Mouse (Mus musculus): ENCODE data around the gene Aldh8a1. TPM values are rescaled to one million over a fixed set of nuclear protein-coding genes. Genes with fewer than 3 reads are reported as not detected.

Aldh8a1 gene
- polyA plus RNA-seq, 1 experiment from 2014 or later, result 3.5 TPM

DNA sequence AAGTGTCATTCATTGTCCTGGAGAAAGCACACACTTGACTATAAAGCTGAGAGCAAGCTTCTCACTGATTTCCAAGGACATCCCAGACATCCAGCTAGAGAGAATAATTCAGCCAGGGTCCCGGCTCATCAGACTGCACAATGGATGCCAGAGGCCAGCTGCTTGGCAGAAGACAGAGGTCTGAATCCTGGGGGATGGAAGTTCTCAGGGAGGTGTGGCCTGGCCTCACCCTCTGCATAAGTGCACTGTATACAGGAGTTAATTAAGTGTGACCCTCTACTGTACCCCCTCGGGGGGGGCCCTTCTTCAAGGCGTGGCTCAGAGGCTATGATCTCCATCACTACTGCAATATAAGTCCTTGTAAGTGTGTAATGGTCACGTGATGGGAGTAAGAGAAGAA lies 24.2 kb downstream of the Aldh8a1 start:
- no peak overlapping the region for H3K27ac ChIP-seq
- H3K9ac ChIP-seq, result no peak overlapping the region
- H3K9me3 ChIP-seq (replicated peaks), result no peaks in the 10 kb centered on the region
- no peaks in the 10 kb centered on the region for H3K27me3 ChIP-seq
- peaks cover 20% of the 10 kb centered on the region for H3K4me1 ChIP-seq
- ATAC-seq (replicated peaks; ENCODE audit: low FRiP score), result peak; percentile 71
- no peak overlapping the region for H3K4me2 ChIP-seq
- H3K4me3 ChIP-seq (replicated peaks), result no peak overlapping the region
- WGBS, result 53% methylated on average over 4 of the region's 4 CpGs
- no peaks in the 10 kb centered on the region for H3K36me3 ChIP-seq

DNA sequence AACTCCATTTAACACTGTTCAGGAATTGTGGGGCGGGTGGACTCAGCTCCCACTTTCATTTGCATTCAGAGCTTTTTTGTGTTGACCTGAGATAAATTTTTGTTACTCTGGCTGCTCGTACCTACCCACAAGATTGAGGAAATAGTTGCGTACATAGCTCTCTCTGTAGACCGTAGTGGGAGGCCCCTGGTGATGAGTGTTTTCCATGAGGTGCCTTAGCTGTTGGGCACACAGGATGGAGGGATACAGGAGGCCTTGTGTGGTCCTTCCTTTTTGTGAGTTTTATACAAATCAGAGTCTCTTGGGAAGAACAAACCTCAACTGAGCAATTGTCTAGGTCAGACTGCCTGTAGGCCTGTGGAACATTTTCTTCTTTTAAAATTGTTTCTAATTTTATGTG lies 27.7 kb downstream of the Aldh8a1 start:
- peaks cover 16% of the 10 kb centered on the region for H3K4me1 ChIP-seq
- H3K27ac ChIP-seq, result peak overlapping the region; percentile 79
- no peaks in the 10 kb centered on the region for H3K27me3 ChIP-seq
- H3K4me2 ChIP-seq, result no peak overlapping the region
- H3K4me3 ChIP-seq (replicated peaks), result no peak overlapping the region
- ATAC-seq (replicated peaks; ENCODE audit: low FRiP score), result no peak
- H3K36me3 ChIP-seq, result no peaks in the 10 kb centered on the region
- no peaks in the 10 kb centered on the region for H3K9me3 ChIP-seq (replicated peaks)
- H3K9ac ChIP-seq, result no peak overlapping the region
- WGBS, result 87% methylated on average over 4 of the region's 4 CpGs

DNA sequence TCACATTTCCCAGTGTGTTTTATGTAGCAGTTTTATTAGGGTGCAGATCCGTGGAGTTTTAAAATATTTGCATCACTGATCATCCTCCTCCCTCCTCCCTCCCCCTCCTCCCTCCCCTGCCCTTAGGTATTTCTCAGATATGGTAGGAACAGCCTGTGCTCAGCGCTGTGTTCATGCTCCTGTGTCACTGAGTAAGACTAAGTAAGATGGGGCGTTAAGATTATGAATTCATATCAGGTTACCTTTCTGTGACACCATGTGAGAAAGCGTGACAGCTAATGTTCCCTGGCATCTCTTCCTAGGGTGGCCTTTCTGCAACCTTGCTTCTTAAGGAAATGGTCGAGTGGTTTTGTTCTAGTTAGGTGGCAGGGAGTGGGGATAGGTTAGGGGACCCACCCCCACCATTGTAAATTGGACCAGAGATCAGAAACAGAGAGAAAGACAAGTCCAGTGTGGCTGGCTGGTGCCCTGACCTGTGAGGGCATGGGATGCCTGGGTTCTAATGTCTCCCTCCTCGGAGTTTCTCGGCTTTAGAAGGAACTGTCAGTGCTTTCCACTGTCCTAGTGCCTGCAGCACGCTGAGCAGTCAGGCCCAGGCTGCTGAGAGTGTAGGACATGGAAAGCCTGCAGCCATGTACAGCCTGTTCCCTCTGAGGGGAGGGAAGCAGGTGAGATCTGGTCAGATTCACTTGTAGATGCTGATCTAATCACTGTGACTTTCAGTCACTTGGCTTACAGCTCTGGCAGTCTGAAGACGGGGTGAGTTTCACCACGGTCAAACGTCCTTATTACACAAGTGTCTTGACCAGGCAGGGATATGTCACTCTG lies 28.8 kb downstream of the Aldh8a1 start:
- H3K9ac ChIP-seq, result no peak overlapping the region
- no peaks in the 10 kb centered on the region for H3K36me3 ChIP-seq
- no peaks in the 10 kb centered on the region for H3K27me3 ChIP-seq
- peaks cover 8% of the 10 kb centered on the region for H3K4me1 ChIP-seq
- no peaks in the 10 kb centered on the region for H3K9me3 ChIP-seq (replicated peaks)
- peak overlapping the region; percentile 80 for H3K27ac ChIP-seq
- H3K4me2 ChIP-seq, result no peak overlapping the region
- WGBS, result 42% methylated on average over 11 of the region's 11 CpGs
- no peak overlapping the region for H3K4me3 ChIP-seq (replicated peaks)
- peak; percentile 90 for ATAC-seq (replicated peaks; ENCODE audit: low FRiP score)

DNA sequence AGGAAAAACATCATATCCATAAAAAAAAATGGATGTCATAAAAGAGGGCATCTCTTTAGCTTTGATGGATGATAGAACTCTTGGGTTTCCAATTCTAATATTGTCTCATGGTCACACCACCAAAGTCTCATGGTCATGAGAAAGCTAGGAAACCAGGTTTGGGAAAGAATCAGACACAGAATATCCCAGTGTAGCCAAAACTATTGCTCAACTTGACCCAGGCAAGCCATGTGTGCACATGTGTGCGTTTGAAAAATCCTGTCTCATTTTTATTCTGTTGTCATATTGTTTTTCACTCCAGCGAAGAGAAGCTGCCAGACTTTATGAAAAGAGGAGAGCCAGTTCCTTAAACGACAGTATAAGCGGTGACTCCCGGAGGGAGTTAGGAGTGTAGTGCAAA lies 33.6 kb downstream of the Aldh8a1 start:
- no peak overlapping the region for H3K9ac ChIP-seq
- ATAC-seq (replicated peaks; ENCODE audit: low FRiP score), result no peak
- H3K36me3 ChIP-seq, result no peaks in the 10 kb centered on the region
- no peak overlapping the region for H3K4me2 ChIP-seq
- 81% methylated on average over 5 of the region's 5 CpGs for WGBS
- no peak overlapping the region for H3K27ac ChIP-seq
- no peaks in the 10 kb centered on the region for H3K9me3 ChIP-seq (replicated peaks)
- H3K27me3 ChIP-seq, result no peaks in the 10 kb centered on the region
- H3K4me1 ChIP-seq, result peaks cover 4% of the 10 kb centered on the region; the same call in 1 of the 2 replicates
- no peak overlapping the region for H3K4me3 ChIP-seq (replicated peaks)

DNA sequence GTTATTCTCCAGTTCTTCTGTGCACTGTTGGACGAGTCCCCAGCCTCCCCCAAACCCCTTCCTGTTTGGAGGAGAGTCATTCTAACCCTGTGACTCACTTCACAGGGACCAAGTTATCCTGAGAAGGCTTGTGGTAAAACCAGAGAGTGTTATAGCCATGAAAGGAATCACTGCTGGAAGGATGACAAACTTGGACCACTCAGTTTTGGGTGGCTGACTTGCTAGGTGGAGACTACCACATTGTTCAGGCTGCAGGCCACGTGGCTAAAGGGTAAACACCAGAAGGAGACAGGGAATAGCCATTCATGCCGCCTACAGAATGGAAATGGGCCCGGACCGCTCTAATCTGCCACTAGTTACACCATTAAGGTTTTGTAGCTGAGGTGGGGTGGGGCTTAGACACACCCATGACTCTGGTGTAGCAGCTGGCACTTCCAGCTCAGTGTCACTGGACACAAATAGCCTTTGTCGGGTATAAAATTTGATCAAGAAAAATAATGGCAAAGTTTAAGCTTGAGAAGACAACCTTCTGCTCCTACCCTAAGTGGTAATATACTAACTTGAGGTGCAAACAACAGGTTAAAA lies 34.6 kb downstream of the Aldh8a1 start:
- Histone ChIP-seq H3K4me3 (replicated peaks) (no peak overlapping the region), H3K4me1 (no peaks in the 10 kb centered on the region), H3K36me3 (no peaks in the 10 kb centered on the region), H3K9ac (no peak overlapping the region), H3K9me3 (replicated peaks) (no peaks in the 10 kb centered on the region), H3K27ac (no peak overlapping the region), H3K27me3 (no peaks in the 10 kb centered on the region), H3K4me2 (no peak overlapping the region)
- ATAC-seq (replicated peaks; ENCODE audit: low FRiP score), result no peak
- 71% methylated on average over 6 of the region's 6 CpGs for WGBS

DNA sequence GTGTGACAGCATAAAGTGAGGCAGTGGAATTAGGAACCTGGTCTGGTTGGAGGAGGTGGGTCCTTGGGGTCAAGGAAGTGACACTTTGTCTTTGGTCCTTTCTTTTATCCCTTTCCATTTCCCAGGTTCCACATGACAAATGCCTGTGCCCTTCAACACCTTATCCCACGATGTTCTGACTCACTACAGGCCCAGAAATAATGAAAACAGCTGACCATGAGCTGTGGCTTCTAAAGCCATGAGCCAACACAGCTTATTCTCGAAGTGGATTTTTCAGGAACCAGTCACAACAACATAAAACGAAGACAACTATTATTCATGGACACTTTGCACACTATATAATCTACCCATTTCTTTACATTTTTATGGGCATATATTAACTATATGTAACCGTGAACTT lies 37.9 kb downstream of the Aldh8a1 start:
- H3K4me2 ChIP-seq, result no peak overlapping the region
- ATAC-seq (replicated peaks; ENCODE audit: low FRiP score), result no peak
- H3K4me1 ChIP-seq, result no peaks in the 10 kb centered on the region
- H3K9ac ChIP-seq, result no peak overlapping the region
- H3K36me3 ChIP-seq, result no peaks in the 10 kb centered on the region
- H3K27ac ChIP-seq, result no peak overlapping the region
- 78% methylated on average over 4 of the region's 4 CpGs for WGBS
- H3K27me3 ChIP-seq, result no peaks in the 10 kb centered on the region
- no peak overlapping the region for H3K4me3 ChIP-seq (replicated peaks)
- H3K9me3 ChIP-seq (replicated peaks), result no peaks in the 10 kb centered on the region

DNA sequence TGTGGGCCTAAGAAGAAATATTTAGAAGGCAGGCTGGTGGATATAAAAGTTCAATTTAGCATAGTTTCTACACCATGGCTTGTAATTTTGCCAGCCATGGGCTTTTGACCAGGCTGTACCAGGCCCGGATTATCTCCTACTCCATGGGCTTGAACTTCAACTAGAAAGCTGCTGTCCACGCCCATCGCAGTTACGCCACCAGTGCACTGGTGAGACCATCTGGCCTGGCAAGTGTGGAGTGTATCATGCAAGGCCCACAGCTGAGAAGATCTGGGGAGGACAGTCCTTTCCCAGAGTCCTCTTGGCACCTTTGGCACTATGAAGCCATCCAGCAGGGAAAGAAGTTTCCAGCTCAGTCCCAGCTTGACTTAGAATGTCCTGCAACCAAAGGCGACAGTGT lies 39.1 kb downstream of the Aldh8a1 start:
- no peak overlapping the region for H3K4me2 ChIP-seq
- no peak for ATAC-seq (replicated peaks; ENCODE audit: low FRiP score)
- H3K9ac ChIP-seq, result no peak overlapping the region
- H3K27ac ChIP-seq, result no peak overlapping the region
- H3K27me3 ChIP-seq, result no peaks in the 10 kb centered on the region
- H3K4me1 ChIP-seq, result no peaks in the 10 kb centered on the region
- no peaks in the 10 kb centered on the region for H3K36me3 ChIP-seq
- 92% methylated on average over 5 of the region's 5 CpGs for WGBS
- H3K9me3 ChIP-seq (replicated peaks), result no peaks in the 10 kb centered on the region
- H3K4me3 ChIP-seq (replicated peaks), result no peak overlapping the region

DNA sequence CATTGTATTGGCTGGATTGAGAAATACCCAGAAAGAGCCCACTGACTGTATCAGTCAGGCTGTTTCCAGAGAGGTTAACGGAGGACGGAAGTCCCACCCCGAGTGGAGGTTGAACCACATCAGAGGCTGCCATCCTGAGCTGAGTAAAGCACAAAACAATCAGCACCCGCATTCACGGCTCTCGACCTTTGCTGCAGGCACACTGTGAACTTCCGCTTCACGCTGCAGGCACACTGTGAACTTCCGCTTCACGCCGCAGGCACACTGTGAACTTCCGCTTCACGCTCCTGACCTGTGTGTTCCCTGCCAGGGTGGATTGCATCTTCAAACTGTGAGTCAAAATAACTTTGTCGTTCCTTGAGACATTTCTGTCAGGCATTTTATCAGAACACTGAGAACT lies 42.1 kb downstream of the Aldh8a1 start:
- no peak overlapping the region for H3K4me3 ChIP-seq (replicated peaks)
- 83% methylated on average over 14 of the region's 14 CpGs for WGBS
- H3K36me3 ChIP-seq, result no peaks in the 10 kb centered on the region
- H3K4me1 ChIP-seq, result peaks cover 7% of the 10 kb centered on the region
- no peak for ATAC-seq (replicated peaks; ENCODE audit: low FRiP score)
- no peaks in the 10 kb centered on the region for H3K9me3 ChIP-seq (replicated peaks)
- no peak overlapping the region for H3K9ac ChIP-seq
- H3K27ac ChIP-seq, result no peak overlapping the region
- no peak overlapping the region for H3K4me2 ChIP-seq
- H3K27me3 ChIP-seq, result no peaks in the 10 kb centered on the region

DNA sequence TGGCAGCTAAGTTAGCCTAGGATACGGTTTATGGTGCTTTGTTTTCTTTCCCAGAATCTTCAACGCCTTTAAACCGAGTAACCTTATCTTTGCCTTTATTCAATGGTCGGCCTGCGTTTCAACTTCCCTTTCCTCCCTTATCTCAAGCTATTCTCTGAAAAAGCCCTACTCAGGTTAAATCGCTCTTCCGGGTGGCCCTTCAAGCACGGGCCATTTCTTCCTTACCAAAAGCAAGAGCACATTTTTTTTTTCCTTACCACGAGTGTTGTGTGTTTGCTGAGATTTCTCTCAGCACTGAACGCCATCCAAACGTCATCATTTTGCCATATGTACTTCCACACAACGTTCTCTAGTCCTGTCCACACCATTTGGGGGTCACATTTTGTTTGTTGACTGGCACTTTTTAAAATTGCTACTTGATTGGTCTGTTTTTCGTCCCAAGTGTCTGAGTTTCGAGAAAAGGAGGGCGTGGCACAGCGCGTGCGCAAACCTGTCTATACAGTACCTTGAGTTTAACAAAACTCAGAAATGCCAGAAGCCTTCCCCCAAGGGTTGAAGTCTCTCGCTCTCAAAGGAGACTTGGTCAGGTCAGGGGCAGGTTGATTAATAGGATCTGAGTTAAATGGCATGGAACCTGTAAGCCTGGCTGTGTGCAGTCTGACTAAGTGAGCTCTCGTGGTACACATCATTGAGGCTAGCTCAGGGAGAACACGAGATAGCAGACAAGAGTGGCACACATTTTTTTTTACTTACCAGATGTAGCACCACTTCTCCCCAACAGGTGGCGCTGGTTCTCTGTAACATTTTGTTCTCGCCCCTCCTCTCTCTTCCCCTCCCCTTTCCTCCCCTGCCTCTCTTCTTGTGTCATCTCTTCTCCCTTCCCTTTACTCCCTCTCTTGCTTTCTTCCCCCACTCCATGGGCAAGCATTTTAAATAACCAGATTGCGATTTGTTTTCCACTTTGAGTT lies 43.6 kb downstream of the Aldh8a1 start:
- H3K4me3 ChIP-seq (replicated peaks), result no peak overlapping the region
- H3K27me3 ChIP-seq, result no peaks in the 10 kb centered on the region
- ATAC-seq (replicated peaks; ENCODE audit: low FRiP score), result no peak
- no peak overlapping the region for H3K9ac ChIP-seq
- no peak overlapping the region for H3K4me2 ChIP-seq
- H3K36me3 ChIP-seq, result no peaks in the 10 kb centered on the region
- no peak overlapping the region for H3K27ac ChIP-seq
- H3K4me1 ChIP-seq, result peaks cover 7% of the 10 kb centered on the region
- no peaks in the 10 kb centered on the region for H3K9me3 ChIP-seq (replicated peaks)
- 60% methylated on average over 24 of the region's 24 CpGs for WGBS

DNA sequence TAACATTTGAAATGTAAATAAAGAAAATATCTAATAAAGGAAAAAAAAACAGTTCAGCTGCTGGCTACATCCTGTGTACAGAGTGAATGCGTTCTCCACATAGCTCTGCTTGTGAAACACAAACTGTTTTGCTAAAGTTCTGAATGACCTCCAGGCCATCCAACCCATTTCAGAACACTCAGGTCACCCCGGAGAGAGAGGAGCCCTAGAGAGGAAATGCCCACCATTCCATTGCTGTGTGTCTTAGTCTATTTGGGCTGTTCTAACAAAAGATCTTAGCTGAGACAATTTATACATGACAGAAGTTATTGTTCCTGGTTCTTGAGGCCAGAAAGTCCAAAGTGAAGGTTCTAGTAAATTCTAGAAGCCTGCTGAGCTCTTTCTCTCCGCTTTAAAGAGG lies 49.4 kb downstream of the Aldh8a1 start:
- no peak for ATAC-seq (replicated peaks; ENCODE audit: low FRiP score)
- Histone ChIP-seq H3K36me3 (no peaks in the 10 kb centered on the region), H3K9ac (no peak overlapping the region), H3K4me3 (replicated peaks) (no peak overlapping the region), H3K27ac (peak overlapping the region; percentile 13; the same call in 1 of the 2 replicates), H3K9me3 (replicated peaks) (no peaks in the 10 kb centered on the region), H3K4me1 (peaks cover 7% of the 10 kb centered on the region), H3K4me2 (no peak overlapping the region), H3K27me3 (no peaks in the 10 kb centered on the region)
- 46% methylated on average over 3 of the region's 3 CpGs for WGBS

DNA sequence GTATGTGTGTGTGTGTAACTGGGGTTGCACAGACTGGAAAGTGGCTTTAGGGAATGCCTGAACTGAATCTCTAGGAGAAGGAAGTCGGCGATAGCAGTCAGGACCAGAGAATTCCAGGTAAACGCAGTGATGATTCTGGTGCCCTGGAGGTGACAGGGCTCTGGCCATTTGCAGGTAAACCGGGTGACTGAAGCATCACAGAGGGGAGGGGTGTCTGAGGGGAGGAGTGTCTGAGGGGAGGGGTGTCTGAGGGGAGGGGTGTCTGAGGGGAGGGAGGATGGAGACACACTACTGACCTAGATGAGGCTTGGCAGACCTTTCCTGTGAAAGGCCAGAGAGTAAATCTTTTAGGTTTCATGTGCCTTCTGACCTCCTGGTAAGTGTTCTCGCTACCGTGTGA lies 50.9 kb downstream of the Aldh8a1 start:
- 66% methylated on average over 6 of the region's 6 CpGs for WGBS

DNA sequence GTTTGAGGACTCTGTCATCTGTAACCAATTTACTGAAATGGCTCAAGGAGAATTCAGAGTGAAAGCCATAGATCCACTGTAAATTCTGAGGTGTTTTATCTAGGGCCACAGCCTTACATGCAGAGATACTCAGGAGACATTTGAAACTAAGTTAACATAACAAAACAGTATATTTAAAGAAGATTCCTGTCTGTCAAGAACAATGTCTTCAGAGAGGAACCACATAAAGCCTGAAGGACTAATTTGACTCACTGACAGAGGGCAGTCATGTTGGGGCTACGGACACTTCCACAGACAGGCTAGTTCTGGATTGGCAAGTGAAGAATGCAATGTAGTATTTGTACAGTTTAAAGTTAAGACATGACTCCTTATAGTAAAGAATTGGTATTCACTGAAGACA lies 62.2 kb downstream of the Aldh8a1 start:
- H3K9me3 ChIP-seq (replicated peaks), result no peaks in the 10 kb centered on the region
- no peak overlapping the region for H3K4me3 ChIP-seq (replicated peaks)
- 84% methylated on average over 1 of the region's 1 CpGs for WGBS
- H3K27ac ChIP-seq, result no peak overlapping the region
- no peaks in the 10 kb centered on the region for H3K36me3 ChIP-seq
- no peak for ATAC-seq (replicated peaks; ENCODE audit: low FRiP score)
- no peak overlapping the region for H3K9ac ChIP-seq
- H3K4me2 ChIP-seq, result no peak overlapping the region
- H3K27me3 ChIP-seq, result no peaks in the 10 kb centered on the region
- H3K4me1 ChIP-seq, result peaks cover 11% of the 10 kb centered on the region

More for the DNA sequence above, 50.9 kb downstream of the Aldh8a1 start:
- H3K27ac ChIP-seq, result no peak overlapping the region
- ATAC-seq (replicated peaks; ENCODE audit: low FRiP score), result no peak
- H3K36me3 ChIP-seq, result no peaks in the 10 kb centered on the region
- peaks cover 7% of the 10 kb centered on the region for H3K4me1 ChIP-seq
- no peak overlapping the region for H3K9ac ChIP-seq
- no peaks in the 10 kb centered on the region for H3K9me3 ChIP-seq (replicated peaks)
- no peak overlapping the region for H3K4me3 ChIP-seq (replicated peaks)
- H3K27me3 ChIP-seq, result no peaks in the 10 kb centered on the region
- H3K4me2 ChIP-seq, result no peak overlapping the region

All from kidney, embryonic 15.5 days (tissue).